Comparison of ENCODE assay signal across 28 mouse cellular contexts in the genomic region with DNA sequence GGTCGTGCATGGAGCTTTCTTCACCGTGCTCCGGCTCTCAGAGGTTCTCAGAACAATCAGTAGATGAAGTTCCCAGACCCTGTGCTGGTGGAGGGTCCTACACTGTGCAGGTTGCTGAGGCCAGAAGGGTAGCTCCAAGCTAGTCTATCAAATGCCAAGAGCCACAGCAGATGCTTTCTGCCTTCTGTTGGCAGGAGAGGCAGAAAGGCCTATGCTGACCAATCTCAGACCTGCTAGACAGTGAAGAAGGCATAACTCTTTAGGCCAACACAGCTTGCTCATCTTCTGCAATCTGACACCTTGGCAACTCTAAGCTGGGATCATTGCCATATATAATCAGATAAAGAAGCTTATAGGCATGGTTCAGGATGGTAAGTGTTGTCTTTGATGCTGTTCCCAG. TPM values are rescaled to one million over a fixed set of nuclear protein-coding genes. Genes with fewer than 3 reads are reported as not detected.
DNase-seq lines count a peak whose midpoint lies in the region; ATAC-seq and TF ChIP-seq lines count a peak whose summit lies in the region.
"Had no signal": no experiment of that assay in that cellular context is flagged by ENCODE, and none has a peak within 500 bp of the region (broad histone marks: within the 10 kb centered on the region; RNA-seq: fewer than 3 reads in every experiment).

No protein-coding gene starts in this region.

- no peak for DNase-seq in MEL (ENCODE audit: low read depth, low spot score)
- peak; percentile 46 for DNase-seq in cerebellum, adult 8-10 months
- peak; percentile 50 to 51 for DNase-seq in cerebellum, postnatal 36 days
- DNase-seq in lung, adult 18-20 months, result no peak
- DNase-seq in heart, postnatal 36 days, result no peak
- DNase-seq: adrenal gland, adult 8-10 months; B cell, adult 2 months; embryo, embryonic 11 days; gastrocnemius, postnatal 25 days; heart, adult 2 months; kidney, adult 11 months; layer of hippocampus, adult 9-11 months; liver; thymus, adult 2 months had no signal

- no peak overlapping the region for H3K4me3 ChIP-seq in hindbrain, embryonic 15.5 days
- H3K4me3 ChIP-seq in hindbrain, embryonic 13.5 days, result no peak overlapping the region
- no peak overlapping the region for H3K4me3 ChIP-seq in MEL (ENCODE audit: control insufficient read depth in 1 of 2, insufficient read depth in 1 of 2, low read depth in 2 of 2, low read length in 2 of 2)
- H3K4me3 ChIP-seq: embryonic facial prominence, embryonic 13.5 days; erythroblast, embryonic 14.5 days; forebrain, embryonic 12.5 days; heart, adult 2 months; left cerebral cortex, adult 2 months; limb, embryonic 10.5 days; liver, embryonic 15.5 days had no signal

- H3K27ac ChIP-seq in hindbrain, embryonic 15.5 days (replicated peaks), result no peak overlapping the region
- no peak overlapping the region for H3K27ac ChIP-seq in hindbrain, embryonic 13.5 days
- H3K27ac ChIP-seq in MEL (ENCODE audit: control insufficient read depth, low read depth, low read length), result no peak overlapping the region
- H3K27ac ChIP-seq: embryonic facial prominence, embryonic 13.5 days; forebrain, embryonic 12.5 days; heart, adult 2 months; kidney, postnatal 0 days; left cerebral cortex, adult 2 months; limb, embryonic 10.5 days; liver, embryonic 15.5 days; macrophage had no signal

- 0 out of 2 replicates have a peak, but pooled peaks have one; percentile 21 for ATAC-seq in hindbrain, embryonic 15.5 days (ENCODE audit: low FRiP score, low read depth)
- no peak for ATAC-seq in hindbrain, embryonic 13.5 days (ENCODE audit: low FRiP score)
- ATAC-seq: lung, postnatal 0 days; midbrain, embryonic 16.5 days had no signal

- peak in 1 of 2 experiments; percentile 36; a peak in 1 of 4 replicates for TF ChIP-seq EP300 in MEL (IDR thresholded peaks at IDR 0.05; ENCODE audit: low read depth in 1 of 2, low read length in 2 of 2)

- no peaks in the 10 kb centered on the region for H3K27me3 ChIP-seq in hindbrain, embryonic 15.5 days
- H3K27me3 ChIP-seq in hindbrain, embryonic 13.5 days, result no peaks in the 10 kb centered on the region
- H3K27me3 ChIP-seq in MEL (ENCODE audit: control insufficient read depth in 1 of 2, insufficient read depth in 2 of 2, low read length in 2 of 2), result no peaks in the 10 kb centered on the region
- H3K27me3 ChIP-seq: CH12.LX; embryonic facial prominence, embryonic 13.5 days; forebrain, embryonic 12.5 days had no signal

- H3K79me2 ChIP-seq in MEL (ENCODE audit: control insufficient read depth, insufficient read depth, low read length, poor library complexity), result no peaks in the 10 kb centered on the region

- intact Hi-C loops in heart, postnatal 36 days (cut with DNase I), result no loop called here

- TF ChIP-seq RAD21 in MEL (IDR thresholded peaks at IDR 0.05; ENCODE audit: low read depth, low read length), result no peak

- no peak for TF ChIP-seq CTCF in MEL (IDR thresholded peaks at IDR 0.05 in 2 of 3, conservative IDR thresholded peaks at IDR 0.05 in 1 of 3; ENCODE audit: control insufficient read depth in 1 of 3, insufficient read depth in 1 of 3, low read depth in 2 of 3, low read length in 3 of 3, poor library complexity in 1 of 3, severe bottlenecking in 1 of 3)

- H3K4me2 ChIP-seq in hindbrain, embryonic 15.5 days, result no peak overlapping the region
- no peak overlapping the region for H3K4me2 ChIP-seq in hindbrain, embryonic 13.5 days
- H3K4me2 ChIP-seq: embryonic facial prominence, embryonic 13.5 days; forebrain, embryonic 12.5 days; liver, embryonic 15.5 days had no signal

- no peaks in the 10 kb centered on the region for H3K9me3 ChIP-seq in hindbrain, embryonic 15.5 days
- H3K9me3 ChIP-seq in hindbrain, embryonic 13.5 days, result no peaks in the 10 kb centered on the region
- H3K9me3 ChIP-seq in MEL (replicated peaks; ENCODE audit: insufficient read depth, low read length), result no peaks in the 10 kb centered on the region
- H3K9me3 ChIP-seq: embryonic facial prominence, embryonic 13.5 days; forebrain, embryonic 12.5 days; G1E; limb, embryonic 10.5 days; liver, embryonic 15.5 days had no signal

- no peaks in the 10 kb centered on the region for H3K36me3 ChIP-seq in hindbrain, embryonic 15.5 days
- H3K36me3 ChIP-seq in hindbrain, embryonic 13.5 days, result no peaks in the 10 kb centered on the region
- H3K36me3 ChIP-seq in MEL (ENCODE audit: control insufficient read depth in 1 of 2, insufficient read depth in 2 of 2, low read length in 2 of 2), result peaks cover 0 to 28% of the 10 kb centered on the region in 2 experiments; a peak in 2 of 4 replicates
- H3K36me3 ChIP-seq: embryonic facial prominence, embryonic 13.5 days; forebrain, embryonic 12.5 days; G1E; limb, embryonic 10.5 days; liver, embryonic 15.5 days had no signal

- no peak for TF ChIP-seq POLR2A in MEL (IDR thresholded peaks at IDR 0.05; ENCODE audit: control insufficient read depth in 1 of 2, insufficient read depth in 1 of 2, low read depth in 1 of 2, low read length in 2 of 2, poor library complexity in 1 of 2)

- peaks cover 3% of the 10 kb centered on the region; the same call in 1 of the 2 replicates for H3K4me1 ChIP-seq in hindbrain, embryonic 15.5 days (replicated peaks)
- H3K4me1 ChIP-seq in hindbrain, embryonic 13.5 days (replicated peaks), result peaks cover 6% of the 10 kb centered on the region
- H3K4me1 ChIP-seq in MEL (ENCODE audit: control insufficient read depth in 1 of 2, insufficient read depth in 2 of 2, low read length in 2 of 2), result peaks cover 2 to 22% of the 10 kb centered on the region in 2 experiments
- H3K4me1 ChIP-seq: embryonic facial prominence, embryonic 13.5 days; limb, embryonic 10.5 days had no signal

- H3K9ac ChIP-seq in hindbrain, embryonic 15.5 days, result no peak overlapping the region
- no peak overlapping the region for H3K9ac ChIP-seq in hindbrain, embryonic 13.5 days
- no peak overlapping the region for H3K9ac ChIP-seq in MEL (ENCODE audit: control insufficient read depth, low read depth, low read length, poor library complexity, severe bottlenecking)
- H3K9ac ChIP-seq: embryonic facial prominence, embryonic 13.5 days; forebrain, embryonic 12.5 days; liver, embryonic 15.5 days had no signal

- 80% methylated on average over 3 of the region's 3 CpGs for WGBS in hindbrain, embryonic 15.5 days
- 85% methylated on average over 3 of the region's 3 CpGs for WGBS in hindbrain, embryonic 13.5 days

TF ChIP-seq in MEL, 35 proteins besides CTCF, POLR2A, EP300 and RAD21:
- no peak for TF ChIP-seq USF1 (IDR thresholded peaks at IDR 0.05; ENCODE audit: low read depth, low read length)
- TF ChIP-seq TBP (IDR thresholded peaks at IDR 0.05; ENCODE audit: low read depth, low read length), result 0 out of 2 replicates have a peak, but pooled peaks have one; percentile 14

RNA-seq across cellular contexts. Expression of a gene that starts 5.8 kb away (rescaled TPM):
- polyA plus RNA-seq in hindbrain, embryonic 15.5 days (2015; fragmentation: Nextera tagmentation; extraction: Ambion mirVana), result 6.5 and 7.5 TPM in 2 replicates
- polyA plus RNA-seq in hindbrain, embryonic 13.5 days (2015; fragmentation: Nextera tagmentation; extraction: Ambion mirVana), result 5.8 and 6.7 TPM in 2 replicates
- not detected in 2 replicates for total RNA-seq in MEL (2012; rRNA removed)
- polyA plus RNA-seq in MEL (2012; ENCODE audit: insufficient read depth in 1 of 2, insufficient read length in 2 of 2, low read depth in 1 of 2, low replicate concordance in 2 of 2, missing spikeins in 1 of 2), result under 1 TPM in 1 of 2 experiments, not detected in 1; 0.06 TPM
- total RNA-seq in heart, postnatal 36 days (2021), result under 1 TPM; 0.54 to 0.89 TPM
- polyA plus RNA-seq: erythroblast, embryonic 14.5 days; kidney, postnatal 0 days; liver, embryonic 15.5 days; lung, postnatal 0 days; macrophage had no signal

RNA-seq across cellular contexts. Expression of a gene that starts 19.2 kb away (rescaled TPM):
- 50.2 and 63.0 TPM in 2 replicates for polyA plus RNA-seq in hindbrain, embryonic 15.5 days (2015; fragmentation: Nextera tagmentation; extraction: Ambion mirVana)
- 47.5 and 50.1 TPM in 2 replicates for polyA plus RNA-seq in hindbrain, embryonic 13.5 days (2015; fragmentation: Nextera tagmentation; extraction: Ambion mirVana)
- 7.0 and 7.5 TPM in 2 replicates for total RNA-seq in MEL (2012; rRNA removed)
- polyA plus RNA-seq in MEL (2012; ENCODE audit: insufficient read depth in 1 of 2, insufficient read length in 2 of 2, low read depth in 1 of 2, low replicate concordance in 2 of 2, missing spikeins in 1 of 2), result 10 to 100 TPM in 1 of 2 experiments, not detected in 1; 48.4 TPM
- 10 to 100 TPM; 57.9 to 62.6 TPM for total RNA-seq in heart, postnatal 36 days (2021)

RNA-seq across cellular contexts. Expression of a gene that starts 42.9 kb away (rescaled TPM):
- 0.29 and 0.56 TPM in 2 replicates for polyA plus RNA-seq in hindbrain, embryonic 15.5 days (2015; fragmentation: Nextera tagmentation; extraction: Ambion mirVana)
- 0.31 and 0.68 TPM in 2 replicates for polyA plus RNA-seq in hindbrain, embryonic 13.5 days (2015; fragmentation: Nextera tagmentation; extraction: Ambion mirVana)
- not detected in 2 replicates for total RNA-seq in MEL (2012; rRNA removed)
- polyA plus RNA-seq in MEL (2012; ENCODE audit: insufficient read depth in 1 of 2, insufficient read length in 2 of 2, low read depth in 1 of 2, low replicate concordance in 2 of 2, missing spikeins in 1 of 2), result under 1 TPM in 1 of 2 experiments, not detected in 1; 0.04 TPM
- total RNA-seq in heart, postnatal 36 days (2021), result under 1 TPM; 0.16 to 0.33 TPM
- total RNA-seq: CH12.LX, G1E had no signal
- polyA plus RNA-seq: G1E, macrophage had no signal

RNA-seq across cellular contexts. Expression of a gene that starts 43.7 kb away (rescaled TPM):
- polyA plus RNA-seq in hindbrain, embryonic 15.5 days (2015; fragmentation: Nextera tagmentation; extraction: Ambion mirVana), result 0.94 and 1.5 TPM in 2 replicates
- polyA plus RNA-seq in hindbrain, embryonic 13.5 days (2015; fragmentation: Nextera tagmentation; extraction: Ambion mirVana), result 1.5 and 1.6 TPM in 2 replicates
- total RNA-seq in MEL (2012; rRNA removed), result 0.04 and 0.10 TPM in 2 replicates
- polyA plus RNA-seq in MEL (2012; ENCODE audit: insufficient read depth in 1 of 2, insufficient read length in 2 of 2, low read depth in 1 of 2, low replicate concordance in 2 of 2, missing spikeins in 1 of 2), result under 1 TPM in 1 of 2 experiments, not detected in 1; 0.22 TPM
- total RNA-seq in heart, postnatal 36 days (2021), result 1 to 10 TPM; 4.3 to 5.8 TPM
- polyA plus RNA-seq: erythroblast, embryonic 14.5 days; G1E; lung, postnatal 0 days had no signal

Comparison
In these comparisons a context has a peak if more than half of its experiments do, and no peak if none do; other contexts are left out.
1. DNase-seq: peak in cerebellum, adult 8-10 months (single experiment) and cerebellum, postnatal 36 days (2 of 2); none in MEL (single experiment), lung, adult 18-20 months (0 of 2) and heart, postnatal 36 days (0 of 2).